Mouse (Mus musculus): ENCODE measurements around the gene Rac2.

Rac2 gene

GRCm38 (mm10) chr15:78521892-78522291 lies 50.7 kb downstream of the Rac2 start:
- DNase-seq (ENCODE audit: low spot score in 2 of 2) = no peak

GRCm38 (mm10) chr15:78521331-78521730 lies 51.3 kb downstream of the Rac2 start:
- DNase-seq (ENCODE audit: low spot score in 2 of 2) = no peak

GRCm38 (mm10) chr15:78520112-78520715 lies 52.4 kb downstream of the Rac2 start:
- DNase-seq (ENCODE audit: low spot score in 2 of 2) = no peak

- DNase-seq (ENCODE audit: low spot score in 2 of 2) = peak; percentile 43 to 47
These were observed 54.4 kb downstream of the Rac2 start for GRCm38 (mm10) chr15:78518221-78518620.

GRCm38 (mm10) chr15:78515759-78516158 lies 56.8 kb downstream of the Rac2 start:
- no peak for DNase-seq (ENCODE audit: low spot score in 2 of 2)

- peak; percentile 43 to 76 for DNase-seq (ENCODE audit: low spot score in 2 of 2)
These were observed 58.0 kb downstream of the Rac2 start for GRCm38 (mm10) chr15:78514393-78515146.

- no peak for DNase-seq (ENCODE audit: low spot score in 2 of 2)
These were observed 59.6 kb downstream of the Rac2 start for GRCm38 (mm10) chr15:78513019-78513418.

GRCm38 (mm10) chr15:78511951-78512350 lies 60.6 kb downstream of the Rac2 start:
- DNase-seq (ENCODE audit: low spot score in 2 of 2) = no peak

- no peak for DNase-seq (ENCODE audit: low spot score in 2 of 2)
These were observed 61.8 kb downstream of the Rac2 start for GRCm38 (mm10) chr15:78510736-78511135.

GRCm38 (mm10) chr15:78510121-78510576 lies 62.4 kb downstream of the Rac2 start:
- DNase-seq (ENCODE audit: low spot score in 2 of 2) = no peak

- DNase-seq (ENCODE audit: low spot score in 2 of 2) = no peak
These were observed 63.2 kb downstream of the Rac2 start for GRCm38 (mm10) chr15:78509297-78509899.
